ENCODE assay signal across 8 mouse cellular contexts in the genomic region with DNA sequence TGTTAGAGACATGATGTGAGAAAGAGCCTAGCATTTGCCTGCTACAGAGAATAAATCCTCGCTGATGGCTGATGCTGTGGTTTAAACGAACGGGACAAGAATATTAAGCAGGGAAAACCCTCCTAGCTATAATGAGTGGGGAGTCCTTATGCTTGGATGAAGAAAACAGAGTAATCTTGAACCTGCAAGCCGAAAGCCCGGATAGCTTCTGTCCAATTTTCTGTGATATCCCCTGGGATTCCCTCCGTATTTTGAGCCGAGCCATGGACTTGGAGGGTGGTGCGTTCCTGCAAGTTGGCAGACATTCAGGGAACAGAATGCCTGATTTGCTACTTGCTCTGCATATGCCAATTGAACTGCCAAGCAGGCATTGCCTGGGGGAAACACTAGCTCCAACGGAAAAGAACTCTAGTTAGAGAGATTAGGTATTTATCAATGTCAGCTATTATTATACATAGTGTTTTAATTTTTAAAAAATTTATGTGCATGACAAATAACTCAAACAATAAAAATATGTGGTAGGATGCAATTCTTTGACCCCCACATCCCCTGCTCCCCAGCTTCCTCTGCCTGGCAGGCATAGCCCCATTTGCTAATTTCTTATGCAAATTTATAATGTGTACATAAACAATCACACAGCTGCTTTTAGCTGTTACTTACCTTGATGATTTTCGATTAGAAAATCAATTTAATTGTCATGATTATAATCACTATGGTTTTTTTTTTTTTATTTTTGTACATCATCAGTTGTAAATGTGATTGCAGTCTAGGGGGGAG.
DNase-seq lines count a peak whose midpoint lies in the region; ATAC-seq and TF ChIP-seq lines count a peak whose summit lies in the region.

No protein-coding gene starts in this region.

- no peak overlapping the region for H3K9ac ChIP-seq in stomach, postnatal 0 days (ENCODE audit: low read length)

- H3K4me2 ChIP-seq in stomach, postnatal 0 days (replicated peaks; ENCODE audit: low read depth) = no peak overlapping the region

- TF ChIP-seq EP300 in stomach, postnatal 0 days (optimal IDR thresholded peaks at IDR 0.05) = no peak

- H3K27ac ChIP-seq in stomach, postnatal 0 days (replicated peaks) = no peak overlapping the region

- WGBS in stomach, postnatal 0 days = 61% methylated on average over 10 of the region's 10 CpGs

- H3K4me1 ChIP-seq in stomach, postnatal 0 days (replicated peaks; ENCODE audit: control insufficient read depth, insufficient read depth) = no peaks in the 10 kb centered on the region

- H3K9me3 ChIP-seq in stomach, postnatal 0 days (ENCODE audit: control insufficient read depth, low read length) = no peaks in the 10 kb centered on the region

- peak; percentile 52 for DNase-seq in adrenal gland, postnatal 10 days
- no peak for DNase-seq in adrenal gland, postnatal 4 days (ENCODE audit: low spot score in 2 of 2)
- DNase-seq in brain, embryonic 18.5 days (ENCODE audit: low read depth, low spot score) = peak; percentile 81
- DNase-seq in frontal cortex, postnatal 36 days (ENCODE audit: low spot score in 2 of 2) = peak; percentile 59 to 71
- DNase-seq in left cerebral cortex, postnatal 10 days (ENCODE audit: extremely low spot score in 1 of 2, low spot score in 2 of 2) = peak; percentile 45 to 84
- DNase-seq in stomach, postnatal 0 days (ENCODE audit: low spot score) = no peak
- DNase-seq in thymus, postnatal 25 days = no peak

- ATAC-seq in stomach, postnatal 0 days (ENCODE audit: low FRiP score, low TSS enrichment) = no peak
- ATAC-seq in megakaryocyte, adult 5-6 weeks (ENCODE audit: poor library complexity, severe bottlenecking) = no peak

- no peak for TF ChIP-seq CTCF in stomach, postnatal 0 days (IDR thresholded peaks at IDR 0.05; ENCODE audit: low read depth)

- intact Hi-C loops in left cerebral cortex, postnatal 10 days (cut with DNase I) = no loop called here

- no peaks in the 10 kb centered on the region for H3K27me3 ChIP-seq in stomach, postnatal 0 days (ENCODE audit: control insufficient read depth, insufficient read depth, low read length)

- no peak overlapping the region for H3K4me3 ChIP-seq in stomach, postnatal 0 days (ENCODE audit: low read depth, low read length)

- H3K36me3 ChIP-seq in stomach, postnatal 0 days (ENCODE audit: control insufficient read depth, insufficient read depth, low read length) = no peaks in the 10 kb centered on the region

Comparison
In these comparisons a context has a peak if more than half of its experiments do, and no peak if none do; other contexts are left out.
1. DNase-seq: peak in adrenal gland, postnatal 10 days (single experiment), brain, embryonic 18.5 days (single experiment), frontal cortex, postnatal 36 days (2 of 2) and left cerebral cortex, postnatal 10 days (2 of 2); none in adrenal gland, postnatal 4 days (0 of 2), stomach, postnatal 0 days (single experiment) and thymus, postnatal 25 days (single experiment).